Mouse (Mus musculus) hindbrain, embryonic 13.5 days (tissue): Measurements from ENCODE around the gene Grip1. TPM values are rescaled to one million over a fixed set of nuclear protein-coding genes. Genes with fewer than 3 reads are reported as not detected.
A peak's percentile ranks its signal among the peaks of the same experiment; 100 is the strongest.

ENCODE experiments used
- ATAC-seq: fragments of 200-750 bp; cut with Nextera tagmentation; 2 replicates; pipeline ENCODE4 v1.8.0; 2017; ENCODE audit warnings: moderate TSS enrichment; ENCODE audit not compliant: low FRiP score
- H3K27ac ChIP-seq: fragments of 300-500 bp; sonication (generic); 2 replicates; pipeline ENCODE4 v1.5.1; 2015; ENCODE audit warnings: inconsistent platforms, mild to moderate bottlenecking, moderate library complexity
- H3K27me3 ChIP-seq: fragments of 300-500 bp; sonication (generic); 2 replicates; pipeline ENCODE4 v1.6.1; 2015; ENCODE audit warnings: mild to moderate bottlenecking, inconsistent platforms
- H3K36me3 ChIP-seq: fragments of 300-500 bp; sonication (generic); 2 replicates; pipeline ENCODE4 v1.6.1; 2015; ENCODE audit warnings: mild to moderate bottlenecking, inconsistent platforms
- H3K4me1 ChIP-seq: fragments of 300-500 bp; sonication (generic); replicated peaks from 2 replicates; pipeline ENCODE4 v1.6.1; 2015; ENCODE audit warnings: inconsistent platforms
- H3K4me2 ChIP-seq: fragments of 300-500 bp; sonication (generic); 2 replicates; pipeline ENCODE4 v1.6.1; 2015; ENCODE audit warnings: inconsistent platforms, mild to moderate bottlenecking, moderate library complexity
- H3K4me3 ChIP-seq: fragments of 300-500 bp; sonication (generic); 2 replicates; pipeline ENCODE4 v1.5.1; 2015; ENCODE audit warnings: mild to moderate bottlenecking, inconsistent platforms
- H3K9ac ChIP-seq: fragments of 300-500 bp; sonication (generic); 2 replicates; pipeline ENCODE4 v1.6.1; 2015; ENCODE audit warnings: mild to moderate bottlenecking, inconsistent platforms
- H3K9me3 ChIP-seq: fragments of 300-500 bp; sonication (generic); 2 replicates; pipeline ENCODE4 v1.6.1; 2016; ENCODE audit warnings: inconsistent platforms
- WGBS: fragments of 180-500 bp; shearing (Covaris S2); methylation state at CpG from one replicate; pipeline ENCODE4 v1.1.7; 2015; 5-methylcytosine and 5-hydroxymethylcytosine counted together
- polyA plus RNA-seq: library from polyadenylated mRNA; unstranded; fragments of >200 nt; fragmentation: Nextera tagmentation; extraction: Ambion mirVana; gene quantifications from 2 replicates; pipeline ENCODE4 v1.2.1, GENCODE M21; 2015

Gene Grip1
- 16.3 and 17.7 TPM in 2 replicates for polyA plus RNA-seq

- no peaks in the 10 kb centered on the region for H3K36me3 ChIP-seq
- no peaks in the 10 kb centered on the region for H3K9me3 ChIP-seq
- H3K9ac ChIP-seq: peak within 1 kb of the TSS; percentile 84
- peak within 1 kb of the TSS; percentile 85 for H3K4me3 ChIP-seq
- peaks cover 23% of the 10 kb centered on the region for H3K4me1 ChIP-seq
- H3K27me3 ChIP-seq: no peaks in the 10 kb centered on the region
- H3K4me2 ChIP-seq: peak within 1 kb of the TSS; percentile 97
- H3K27ac ChIP-seq: peak within 1 kb of the TSS; percentile 91
- WGBS: under 1% methylated on average over 30 of the region's 84 CpGs
- peak; percentile 93 for ATAC-seq
These were observed at the start of gene Grip1 for GRCm38 (mm10) chr10:119453431-119454105. Grip1 (plus strand) TSS chr10:119453830.

GRCm38 (mm10) chr10:119405103-119405502 is 48.5 kb upstream of the Grip1 start:
- no peak for ATAC-seq
- no peak overlapping the region for H3K4me3 ChIP-seq
- H3K27me3 ChIP-seq: no peaks in the 10 kb centered on the region
- no peaks in the 10 kb centered on the region for H3K36me3 ChIP-seq
- H3K9ac ChIP-seq: no peak overlapping the region
- H3K9me3 ChIP-seq: no peaks in the 10 kb centered on the region
- peaks cover 7% of the 10 kb centered on the region; the same call in 1 of the 2 replicates for H3K4me1 ChIP-seq
- no peak overlapping the region for H3K27ac ChIP-seq
- no peak overlapping the region for H3K4me2 ChIP-seq
- 94% methylated on average over 9 of the region's 9 CpGs for WGBS

DNA sequence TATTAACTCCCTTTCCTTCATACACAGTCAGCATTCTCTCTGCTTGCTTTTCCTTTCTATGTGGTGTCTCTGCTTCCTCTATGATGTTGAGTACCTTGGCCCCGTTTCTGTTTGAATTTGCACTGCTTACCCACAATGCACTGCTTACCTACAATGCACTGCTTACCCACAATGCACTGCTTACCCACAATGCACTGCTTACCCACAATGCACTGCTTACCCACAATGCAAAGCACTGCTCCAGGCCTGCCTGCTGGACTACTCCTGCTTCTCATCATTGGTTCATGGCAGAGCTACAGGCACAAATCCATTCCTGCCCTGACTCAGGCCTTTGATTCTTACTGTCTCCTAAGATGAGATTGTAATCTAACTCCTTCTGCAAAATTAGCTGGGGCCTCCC is 48.0 kb upstream of the Grip1 start:
- WGBS: 96% methylated on average over 1 of the region's 1 CpGs
- no peak for ATAC-seq

DNA sequence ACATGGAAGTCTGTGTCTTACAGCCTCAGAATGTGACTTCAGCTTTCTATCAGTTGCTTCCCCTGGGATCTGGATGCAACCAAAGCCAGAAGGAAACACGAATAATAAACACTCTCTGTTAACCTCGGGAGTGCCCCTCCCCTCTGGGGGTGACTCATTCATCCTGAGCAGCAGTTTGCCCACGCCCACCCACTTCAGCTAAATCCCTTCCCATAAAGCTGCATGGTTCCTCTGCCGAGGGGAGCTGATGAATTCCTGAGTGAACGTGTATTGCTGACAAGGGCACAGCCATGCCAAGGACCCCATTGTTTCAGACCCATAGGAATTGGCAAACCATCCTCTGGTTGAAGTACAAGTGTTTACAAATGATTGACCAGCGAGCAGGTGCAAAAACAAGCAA is 45.3 kb upstream of the Grip1 start:
- H3K27ac ChIP-seq: no peak overlapping the region
- H3K9me3 ChIP-seq: no peaks in the 10 kb centered on the region
- H3K36me3 ChIP-seq: no peaks in the 10 kb centered on the region
- H3K27me3 ChIP-seq: no peaks in the 10 kb centered on the region
- H3K4me3 ChIP-seq: no peak overlapping the region
- H3K4me2 ChIP-seq: no peak overlapping the region
- no peak overlapping the region for H3K9ac ChIP-seq
- no peak for ATAC-seq
- peaks cover 7% of the 10 kb centered on the region; the same call in 1 of the 2 replicates for H3K4me1 ChIP-seq
- 29% methylated on average over 6 of the region's 6 CpGs for WGBS

More for the DNA sequence above, 48.0 kb upstream of the Grip1 start:
- no peaks in the 10 kb centered on the region for H3K36me3 ChIP-seq
- peaks cover 7% of the 10 kb centered on the region; the same call in 1 of the 2 replicates for H3K4me1 ChIP-seq
- no peak overlapping the region for H3K4me3 ChIP-seq
- no peaks in the 10 kb centered on the region for H3K9me3 ChIP-seq
- H3K27ac ChIP-seq: no peak overlapping the region
- no peaks in the 10 kb centered on the region for H3K27me3 ChIP-seq
- H3K4me2 ChIP-seq: no peak overlapping the region
- H3K9ac ChIP-seq: no peak overlapping the region

- Histone ChIP-seq H3K4me3 (no peak overlapping the region), H3K9me3 (no peaks in the 10 kb centered on the region), H3K36me3 (no peaks in the 10 kb centered on the region), H3K27ac (no peak overlapping the region), H3K9ac (no peak overlapping the region), H3K27me3 (no peaks in the 10 kb centered on the region), H3K4me2 (no peak overlapping the region), H3K4me1 (peaks cover 7% of the 10 kb centered on the region; the same call in 1 of the 2 replicates)
- no peak for ATAC-seq
- WGBS: 95% methylated on average over 11 of the region's 11 CpGs
These were observed 40.4 kb upstream of the Grip1 start for GRCm38 (mm10) chr10:119413238-119413637.

GRCm38 (mm10) chr10:119415106-119415505 is 38.5 kb upstream of the Grip1 start:
- 0 out of 2 replicates have a peak overlapping the region, but pooled peaks have one; percentile 23 for H3K27ac ChIP-seq
- 61% methylated on average over 4 of the region's 4 CpGs for WGBS
- no peak overlapping the region for H3K4me3 ChIP-seq
- no peak overlapping the region for H3K4me2 ChIP-seq
- H3K27me3 ChIP-seq: no peaks in the 10 kb centered on the region
- no peaks in the 10 kb centered on the region for H3K9me3 ChIP-seq
- H3K4me1 ChIP-seq: peaks cover 5% of the 10 kb centered on the region; the same call in 1 of the 2 replicates
- no peak for ATAC-seq
- no peak overlapping the region for H3K9ac ChIP-seq
- no peaks in the 10 kb centered on the region for H3K36me3 ChIP-seq

DNA sequence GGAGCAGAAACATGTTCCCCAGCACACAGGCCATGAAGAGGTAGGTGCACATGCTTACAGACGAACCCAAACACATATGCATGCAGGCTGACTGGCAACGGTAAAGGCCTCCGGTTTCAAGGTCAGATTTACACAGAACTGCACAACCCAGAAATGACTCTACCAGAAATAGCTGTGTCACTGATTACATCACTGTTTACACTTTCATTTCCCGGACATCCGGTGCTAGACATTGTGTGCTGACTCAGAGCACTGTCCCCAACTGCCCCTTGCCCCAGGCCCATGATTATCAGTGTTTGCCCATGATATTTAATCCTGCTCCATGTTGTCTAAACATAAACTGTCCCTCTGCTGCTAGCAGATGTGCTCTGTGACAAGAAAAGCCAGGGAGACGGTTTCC is 32.2 kb upstream of the Grip1 start:
- ATAC-seq: no peak
- Histone ChIP-seq H3K9me3 (no peaks in the 10 kb centered on the region), H3K9ac (no peak overlapping the region), H3K27me3 (no peaks in the 10 kb centered on the region), H3K27ac (no peak overlapping the region), H3K4me1 (no peaks in the 10 kb centered on the region), H3K36me3 (no peaks in the 10 kb centered on the region), H3K4me2 (no peak overlapping the region), H3K4me3 (no peak overlapping the region)
- WGBS: 86% methylated on average over 6 of the region's 6 CpGs

DNA sequence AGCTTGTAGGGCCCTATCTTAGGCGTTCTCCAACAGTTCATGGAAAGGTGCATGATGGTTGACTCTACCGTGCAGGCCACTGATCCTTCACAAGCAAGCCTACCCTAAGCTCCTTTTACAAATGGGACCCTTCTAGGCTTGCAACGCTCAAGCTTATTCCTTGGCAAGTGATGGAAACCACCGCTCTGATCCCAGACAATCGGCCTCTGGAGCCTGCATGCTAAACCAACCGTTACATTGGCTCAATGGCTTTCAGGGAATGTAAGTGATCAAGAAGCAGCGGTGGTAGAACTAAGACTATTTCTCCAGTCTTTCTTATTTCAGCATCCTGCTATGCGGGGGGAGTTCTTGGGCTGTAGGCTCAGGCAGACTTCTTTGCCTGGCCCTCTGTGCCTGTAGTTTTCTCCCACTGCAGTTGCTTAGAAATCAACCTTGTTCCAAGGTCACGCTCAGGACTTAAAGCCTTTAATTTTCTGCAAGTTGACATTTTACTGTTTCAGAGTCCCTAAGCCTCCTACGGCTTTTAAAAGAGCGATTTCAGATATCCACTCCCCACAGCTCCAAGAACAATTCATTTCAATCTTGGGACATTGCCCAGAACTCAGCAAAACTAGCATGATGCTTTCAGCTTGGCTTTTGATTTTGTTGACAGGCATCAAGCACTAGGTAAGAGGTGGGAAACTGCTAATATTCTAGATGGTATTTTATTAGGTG is 29.7 kb upstream of the Grip1 start:
- WGBS: 83% methylated on average over 11 of the region's 11 CpGs
- H3K27ac ChIP-seq: no peak overlapping the region
- no peaks in the 10 kb centered on the region for H3K4me1 ChIP-seq
- no peaks in the 10 kb centered on the region for H3K36me3 ChIP-seq
- H3K4me3 ChIP-seq: no peak overlapping the region
- H3K9ac ChIP-seq: no peak overlapping the region
- ATAC-seq: no peak
- no peaks in the 10 kb centered on the region for H3K27me3 ChIP-seq
- no peaks in the 10 kb centered on the region for H3K9me3 ChIP-seq
- no peak overlapping the region for H3K4me2 ChIP-seq

DNA sequence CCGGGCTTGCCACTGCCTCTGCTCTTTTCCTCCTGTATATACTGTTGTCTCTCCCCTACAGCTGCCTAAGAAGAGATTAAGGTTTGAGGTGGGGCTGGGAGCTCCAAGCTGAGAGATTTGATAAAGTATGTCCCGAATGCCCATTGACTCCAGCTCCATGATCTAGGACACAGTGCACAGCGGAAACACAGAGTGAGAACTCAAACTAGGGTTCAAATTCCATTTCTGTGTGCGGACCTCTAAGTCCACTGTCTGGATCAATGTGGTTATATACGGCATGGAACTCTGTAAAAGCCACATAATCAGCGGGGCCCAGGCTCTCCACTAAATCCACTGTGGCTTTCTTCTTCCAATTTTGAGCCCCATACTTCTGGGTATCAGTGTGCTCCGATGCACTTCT is 26.0 kb upstream of the Grip1 start:
- H3K27me3 ChIP-seq: no peaks in the 10 kb centered on the region
- H3K27ac ChIP-seq: no peak overlapping the region
- WGBS: 92% methylated on average over 7 of the region's 7 CpGs
- no peak overlapping the region for H3K9ac ChIP-seq
- no peak overlapping the region for H3K4me3 ChIP-seq
- H3K36me3 ChIP-seq: no peaks in the 10 kb centered on the region
- H3K4me1 ChIP-seq: no peaks in the 10 kb centered on the region
- no peak for ATAC-seq
- no peak overlapping the region for H3K4me2 ChIP-seq
- no peaks in the 10 kb centered on the region for H3K9me3 ChIP-seq

DNA sequence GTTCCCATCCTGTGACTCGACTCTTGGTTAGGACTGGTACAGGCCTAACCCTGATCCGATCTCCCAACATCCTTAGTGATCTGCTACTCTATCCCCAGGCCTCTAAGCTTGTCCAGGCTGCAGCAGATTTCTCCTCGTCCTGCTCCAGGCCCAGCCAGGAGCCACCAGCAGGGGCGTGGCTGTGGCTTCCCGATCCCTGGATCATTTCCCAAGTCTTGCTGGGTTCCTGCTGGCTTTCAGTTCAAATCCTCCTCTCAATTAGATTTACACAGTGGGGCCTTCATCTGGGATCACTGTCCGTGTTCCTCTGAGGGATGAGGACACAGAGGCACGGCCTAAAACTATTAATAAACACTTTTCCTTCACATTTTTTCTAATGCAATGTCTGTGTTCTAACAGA is 25.5 kb upstream of the Grip1 start:
- no peak overlapping the region for H3K4me3 ChIP-seq
- no peak for ATAC-seq
- H3K4me2 ChIP-seq: no peak overlapping the region
- H3K27me3 ChIP-seq: no peaks in the 10 kb centered on the region
- no peaks in the 10 kb centered on the region for H3K36me3 ChIP-seq
- no peaks in the 10 kb centered on the region for H3K9me3 ChIP-seq
- 73% methylated on average over 7 of the region's 7 CpGs for WGBS
- no peaks in the 10 kb centered on the region for H3K4me1 ChIP-seq
- no peak overlapping the region for H3K9ac ChIP-seq
- no peak overlapping the region for H3K27ac ChIP-seq

DNA sequence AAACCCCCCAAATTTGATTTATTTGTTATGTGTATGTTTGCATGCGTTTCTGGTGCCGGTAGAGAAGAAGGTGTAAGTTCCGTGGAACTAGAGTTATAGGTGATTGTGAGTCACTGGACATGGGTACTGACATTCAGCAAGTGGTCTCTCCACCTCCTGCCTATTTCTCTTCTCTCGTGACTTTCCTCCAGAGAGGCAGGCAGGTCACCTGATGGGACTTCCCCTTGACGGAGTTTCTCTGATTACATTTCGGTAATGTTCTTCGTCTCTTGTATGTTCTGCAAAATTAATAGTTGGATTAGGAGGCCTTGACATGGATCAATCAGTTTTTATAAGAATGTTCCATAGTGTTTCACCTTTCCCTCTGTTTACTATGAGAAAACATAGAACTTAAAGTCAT is 23.4 kb upstream of the Grip1 start:
- H3K9ac ChIP-seq: no peak overlapping the region
- H3K27ac ChIP-seq: no peak overlapping the region
- H3K36me3 ChIP-seq: no peaks in the 10 kb centered on the region
- H3K27me3 ChIP-seq: no peaks in the 10 kb centered on the region
- H3K4me1 ChIP-seq: no peaks in the 10 kb centered on the region
- ATAC-seq: no peak
- 93% methylated on average over 7 of the region's 7 CpGs for WGBS
- no peak overlapping the region for H3K4me2 ChIP-seq
- H3K9me3 ChIP-seq: no peaks in the 10 kb centered on the region
- no peak overlapping the region for H3K4me3 ChIP-seq

- no peak overlapping the region for H3K4me2 ChIP-seq
- ATAC-seq: no peak
- no peak overlapping the region for H3K9ac ChIP-seq
- H3K27me3 ChIP-seq: no peaks in the 10 kb centered on the region
- no peak overlapping the region for H3K4me3 ChIP-seq
- H3K4me1 ChIP-seq: no peaks in the 10 kb centered on the region
- H3K9me3 ChIP-seq: no peaks in the 10 kb centered on the region
- no peak overlapping the region for H3K27ac ChIP-seq
- no peaks in the 10 kb centered on the region for H3K36me3 ChIP-seq
- 50% methylated on average over 6 of the region's 6 CpGs for whole genome bisulfite sequencing
These were observed 21.8 kb upstream of the Grip1 start for GRCm38 (mm10) chr10:119431801-119432200.

DNA sequence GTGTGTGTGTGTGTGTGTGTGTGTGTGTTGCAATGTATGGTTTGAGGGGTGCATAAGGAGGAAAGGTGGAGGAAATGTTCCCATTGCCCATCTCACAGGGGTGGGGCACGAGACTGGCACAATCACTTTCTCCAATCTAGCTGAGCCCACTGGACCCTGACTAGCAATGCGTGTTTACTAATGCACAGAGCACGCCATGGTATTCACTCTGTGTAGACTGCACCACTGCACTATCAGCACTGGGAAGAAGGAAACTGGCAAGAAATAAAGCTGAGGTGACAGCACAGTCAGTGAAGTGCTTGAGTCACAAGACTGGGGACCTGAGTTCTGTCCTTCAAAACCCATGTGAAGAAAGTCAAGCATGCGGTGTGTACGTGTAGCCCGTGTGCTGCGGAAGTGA is 17.8 kb upstream of the Grip1 start:
- no peak for ATAC-seq
- Histone ChIP-seq H3K27me3 (no peaks in the 10 kb centered on the region), H3K9me3 (no peaks in the 10 kb centered on the region), H3K4me3 (no peak overlapping the region), H3K27ac (no peak overlapping the region), H3K4me1 (no peaks in the 10 kb centered on the region), H3K36me3 (no peaks in the 10 kb centered on the region), H3K9ac (no peak overlapping the region), H3K4me2 (no peak overlapping the region)
- 96% methylated on average over 7 of the region's 7 CpGs for WGBS
